Mouse (Mus musculus) hindbrain, postnatal 0 days (tissue): ENCODE measurements around the gene Oasl1. TPM values are rescaled to one million over a fixed set of nuclear protein-coding genes. Genes with fewer than 3 reads are reported as not detected.
"Not testable (repeated sequence)": the region's sequence is repeated elsewhere in the genome, so short reads cannot be mapped to it uniquely, and the experiment has no call there.

Experiments used
- ATAC-seq: fragments of 200-750 bp; cut with Nextera tagmentation; 2 replicates; pipeline ENCODE4 v1.8.0; 2017; ENCODE audit warnings: mild to moderate bottlenecking, moderate TSS enrichment, moderate library complexity
- DNase-seq: peaks from one replicate; pipeline ENCODE4 v3.0.0-alpha.2; 2015; ENCODE audit warnings: low spot score
- H3K27ac ChIP-seq: fragments of 300-500 bp; sonication (generic); 2 replicates; pipeline ENCODE4 v1.5.1; 2014; ENCODE audit warnings: mild to moderate bottlenecking
- H3K27me3 ChIP-seq: fragments of 300-500 bp; sonication (generic); 2 replicates; pipeline ENCODE4 v1.6.1; 2014; ENCODE audit warnings: low read length, mixed read lengths; ENCODE audit not compliant: insufficient read depth
- H3K36me3 ChIP-seq: fragments of 300-500 bp; sonication (generic); 2 replicates; pipeline ENCODE4 v1.6.1; 2014; ENCODE audit warnings: low read length, mixed read lengths; ENCODE audit not compliant: insufficient read depth
- H3K4me1 ChIP-seq: fragments of 300-500 bp; sonication (generic); 2 replicates; pipeline ENCODE4 v1.6.1; 2014; ENCODE audit warnings: antibody characterized with exemption, low read length, mixed read lengths; ENCODE audit not compliant: insufficient read depth
- H3K4me2 ChIP-seq: fragments of 300-500 bp; sonication (generic); 2 replicates; pipeline ENCODE4 v1.6.1; 2014; ENCODE audit warnings: low read depth, mild to moderate bottlenecking, low read length, moderate library complexity, mixed read lengths
- H3K4me3 ChIP-seq: fragments of 300-500 bp; sonication (generic); 2 replicates; pipeline ENCODE4 v1.5.1; 2014; ENCODE audit warnings: low read length
- H3K9ac ChIP-seq: fragments of 300-500 bp; sonication (generic); replicated peaks from 2 replicates; pipeline ENCODE4 v1.6.1; 2014; ENCODE audit warnings: mild to moderate bottlenecking, low read length, moderate library complexity, mixed read lengths
- H3K9me3 ChIP-seq: fragments of 300-500 bp; sonication (generic); 2 replicates; pipeline ENCODE4 v1.6.1; 2016; ENCODE audit warnings: low read length, mixed read lengths
- CTCF ChIP-seq: IDR thresholded peaks from 2 replicates; pipeline ENCODE4 v1.5.1; 2016; ENCODE audit warnings: antibody characterized with exemption, control low read depth, low read depth
- WGBS: fragments of 180-500 bp; shearing (Covaris S2); extraction: QIAGEN DNeasy Blood & Tissue Kit; methylation state at CpG from one replicate; pipeline ENCODE4 v1.1.7; 2014; 5-methylcytosine and 5-hydroxymethylcytosine counted together
- polyA plus RNA-seq: library from polyadenylated mRNA; unstranded; fragments of >200 nt; fragmentation: Nextera tagmentation; extraction: Ambion mirVana; gene quantifications from 2 replicates; pipeline ENCODE4 v1.2.1, GENCODE M21; 2015
- total RNA-seq: library from RNA; depleted of rRNA; stranded (reverse); fragments of >200 nt; gene quantifications from 2 replicates; pipeline ENCODE4 v1.2.3, GENCODE M21; 2014

The Oasl1 gene
- total and polyA plus RNA-seq, 2 experiments from 2014 or later = 0.25 to 0.63 TPM

- WGBS = 61% methylated on average over 10 of the region's 10 CpGs
- Histone ChIP-seq H3K9ac (no peak overlapping the region), H3K9me3 (no peaks in the 10 kb centered on the region), H3K4me3 (no peak overlapping the region), H3K4me1 (no peaks in the 10 kb centered on the region), H3K27ac (no peak overlapping the region), H3K27me3 (no peaks in the 10 kb centered on the region), H3K36me3 (no peaks in the 10 kb centered on the region), H3K4me2 (no peak overlapping the region)
- ATAC-seq (no peak), DNase-seq (no peak)
- TF ChIP-seq CTCF = no peak
These were observed 691 bp upstream of the Oasl1 start for GRCm38 (mm10) chr5:114922366-114922731.

GRCm38 (mm10) chr5:114926153-114926684, 3.2 kb downstream of the Oasl1 start:
- Histone ChIP-seq H3K9me3 (no peaks in the 10 kb centered on the region), H3K36me3 (no peaks in the 10 kb centered on the region), H3K4me1 (no peaks in the 10 kb centered on the region), H3K4me3 (no peak overlapping the region), H3K9ac (no peak overlapping the region), H3K4me2 (no peak overlapping the region), H3K27me3 (no peaks in the 10 kb centered on the region), H3K27ac (no peak overlapping the region)
- TF ChIP-seq CTCF = no peak
- WGBS = 76% methylated on average over 1 of the region's 1 CpGs
- ATAC-seq (no peak), DNase-seq (no peak)

- H3K27me3 ChIP-seq = no peaks in the 10 kb centered on the region
- ATAC-seq = no peak
- WGBS = 67% methylated on average over 9 of the region's 9 CpGs
- no peaks in the 10 kb centered on the region for H3K36me3 ChIP-seq
- H3K9me3 ChIP-seq = no peaks in the 10 kb centered on the region
- no peak overlapping the region for H3K27ac ChIP-seq
- no peak overlapping the region for H3K4me3 ChIP-seq
- no peak for TF ChIP-seq CTCF
- H3K4me2 ChIP-seq = no peak overlapping the region
- H3K9ac ChIP-seq = no peak overlapping the region
- no peak for DNase-seq
- no peaks in the 10 kb centered on the region for H3K4me1 ChIP-seq
These were observed 3.7 kb downstream of the Oasl1 start for GRCm38 (mm10) chr5:114926753-114927152.

GRCm38 (mm10) chr5:114931626-114932025, 8.6 kb downstream of the Oasl1 start:
- Histone ChIP-seq H3K4me2 (no peak overlapping the region), H3K4me1 (no peaks in the 10 kb centered on the region), H3K27ac (no peak overlapping the region), H3K4me3 (no peak overlapping the region), H3K9ac (no peak overlapping the region), H3K36me3 (no peaks in the 10 kb centered on the region), H3K9me3 (no peaks in the 10 kb centered on the region), H3K27me3 (no peaks in the 10 kb centered on the region)
- ATAC-seq = no peak
- DNase-seq = no peak
- 67% methylated on average over 5 of the region's 5 CpGs for WGBS
- TF ChIP-seq CTCF = no peak

GRCm38 (mm10) chr5:114933206-114933605, 10.2 kb downstream of the Oasl1 start:
- H3K9me3 ChIP-seq = no peaks in the 10 kb centered on the region
- H3K4me3 ChIP-seq = no peak overlapping the region
- WGBS = 84% methylated on average over 8 of the region's 8 CpGs
- no peaks in the 10 kb centered on the region for H3K4me1 ChIP-seq
- no peak overlapping the region for H3K4me2 ChIP-seq
- ATAC-seq (no peak), DNase-seq (no peak)
- no peaks in the 10 kb centered on the region for H3K27me3 ChIP-seq
- no peak overlapping the region for H3K27ac ChIP-seq
- H3K36me3 ChIP-seq = no peaks in the 10 kb centered on the region
- no peak overlapping the region for H3K9ac ChIP-seq
- no peak for TF ChIP-seq CTCF

- WGBS = 10% methylated on average over 3 of the region's 3 CpGs
- ATAC-seq (no peak), DNase-seq (peak; percentile 51)
- Histone ChIP-seq H3K4me3 (no peak overlapping the region), H3K27ac (no peak overlapping the region), H3K4me1 (no peaks in the 10 kb centered on the region), H3K36me3 (no peaks in the 10 kb centered on the region), H3K4me2 (no peak overlapping the region), H3K27me3 (no peaks in the 10 kb centered on the region), H3K9ac (no peak overlapping the region), H3K9me3 (no peaks in the 10 kb centered on the region)
- no peak for TF ChIP-seq CTCF
These were observed 12.8 kb downstream of the Oasl1 start for GRCm38 (mm10) chr5:114935838-114936237.

- H3K4me3 ChIP-seq, DNase-seq: not testable (repeated sequence)
- WGBS = 62% methylated on average over 3 of the region's 3 CpGs
These were observed 18.1 kb downstream of the Oasl1 start for GRCm38 (mm10) chr5:114941138-114941537.

More at GRCm38 (mm10) chr5:114941138-114941537, 18.1 kb downstream of the Oasl1 start:
- H3K9me3 ChIP-seq, H3K4me1 ChIP-seq, H3K27me3 ChIP-seq, ATAC-seq, H3K9ac ChIP-seq, H3K36me3 ChIP-seq, H3K27ac ChIP-seq: not testable (repeated sequence)
- peak overlapping the region; percentile 73; the same call in 1 of the 2 replicates for H3K4me2 ChIP-seq
- TF ChIP-seq CTCF = peak; percentile 37; the same call in 1 of the 2 replicates
